Mouse (Mus musculus): ENCODE data around the gene Sfrp5.

The Sfrp5 gene

GRCm38 (mm10) chr19:42198026-42198425 is 4.0 kb downstream of the Sfrp5 start:
- no peak for DNase-seq (ENCODE audit: low spot score in 2 of 2)

- DNase-seq (ENCODE audit: low spot score in 2 of 2): no peak
Observed at GRCm38 (mm10) chr19:42197066-42197465, 5.0 kb downstream of the Sfrp5 start.

GRCm38 (mm10) chr19:42196378-42196777 is 5.7 kb downstream of the Sfrp5 start:
- DNase-seq (ENCODE audit: low spot score in 2 of 2): no peak

- DNase-seq (ENCODE audit: low spot score in 2 of 2): no peak
Observed at GRCm38 (mm10) chr19:42193311-42193710, 8.7 kb downstream of the Sfrp5 start.

- peak in 1 of 2 experiments; percentile 76 for DNase-seq (ENCODE audit: low spot score in 2 of 2)
Observed at GRCm38 (mm10) chr19:42190494-42190893, 11.6 kb downstream of the Sfrp5 start.

GRCm38 (mm10) chr19:42189735-42190134 is 12.3 kb downstream of the Sfrp5 start:
- DNase-seq (ENCODE audit: low spot score in 2 of 2): no peak

- DNase-seq (ENCODE audit: low spot score in 2 of 2): no peak
Observed at GRCm38 (mm10) chr19:42182673-42183072, 19.4 kb downstream of the Sfrp5 start.

- DNase-seq (ENCODE audit: low spot score in 2 of 2): no peak
Observed at GRCm38 (mm10) chr19:42179356-42179755, 22.7 kb downstream of the Sfrp5 start.

GRCm38 (mm10) chr19:42177461-42177860 is 24.6 kb downstream of the Sfrp5 start:
- no peak for DNase-seq (ENCODE audit: low spot score in 2 of 2)

GRCm38 (mm10) chr19:42176841-42177240 is 25.2 kb downstream of the Sfrp5 start:
- no peak for DNase-seq (ENCODE audit: low spot score in 2 of 2)

- DNase-seq (ENCODE audit: low spot score in 2 of 2): peak; percentile 76 to 91
Observed at GRCm38 (mm10) chr19:42170025-42170969, 31.8 kb downstream of the Sfrp5 start.

GRCm38 (mm10) chr19:42169322-42169975 is 32.6 kb downstream of the Sfrp5 start:
- no peak for DNase-seq (ENCODE audit: low spot score in 2 of 2)

- no peak for DNase-seq (ENCODE audit: low spot score in 2 of 2)
Observed at GRCm38 (mm10) chr19:42167489-42167888, 34.6 kb downstream of the Sfrp5 start.

- DNase-seq (ENCODE audit: low spot score in 2 of 2): no peak
Observed at GRCm38 (mm10) chr19:42166766-42167165, 35.3 kb downstream of the Sfrp5 start.

- DNase-seq (ENCODE audit: low spot score in 2 of 2): peak; percentile 90 to 91
Observed at GRCm38 (mm10) chr19:42166130-42166529, 35.9 kb downstream of the Sfrp5 start.

- no peak for DNase-seq (ENCODE audit: low spot score in 2 of 2)
Observed at GRCm38 (mm10) chr19:42164188-42164587, 37.9 kb downstream of the Sfrp5 start.

- no peak for DNase-seq (ENCODE audit: low spot score in 2 of 2)
Observed at GRCm38 (mm10) chr19:42163764-42164163, 38.3 kb downstream of the Sfrp5 start, which contains the start of gene Zfyve27. Gene Zfyve27 (plus strand): TSS chr19:42163951.

GRCm38 (mm10) chr19:42158246-42159017 is 43.6 kb downstream of the Sfrp5 start:
- DNase-seq (ENCODE audit: low spot score in 2 of 2): no peak

- no peak for DNase-seq (ENCODE audit: low spot score in 2 of 2)
Observed at GRCm38 (mm10) chr19:42157493-42158237, 44.4 kb downstream of the Sfrp5 start.

- peak; percentile 77 to 90 for DNase-seq (ENCODE audit: low spot score in 2 of 2)
Observed at GRCm38 (mm10) chr19:42151990-42152389, 50.1 kb downstream of the Sfrp5 start.

GRCm38 (mm10) chr19:42148569-42148860 is 53.5 kb downstream of the Sfrp5 start:
- DNase-seq (ENCODE audit: low spot score in 2 of 2): no peak
